Comparison of ENCODE assay signal across 8 mouse cellular contexts in genomic region chr5:137610548-137611244, GRCm38 (mm10). TPM values are rescaled to one million over a fixed set of nuclear protein-coding genes. Genes with fewer than 3 reads are reported as not detected.
DNase-seq lines count a peak whose midpoint lies in the region; ATAC-seq lines count a peak whose summit lies in the region.

No protein-coding gene starts in this region.

- no peaks in the 10 kb centered on the region for H3K9me3 ChIP-seq in intestine, embryonic 15.5 days
- H3K9me3 ChIP-seq in liver, embryonic 16.5 days (replicated peaks; ENCODE audit: control insufficient read depth, low read length), result no peaks in the 10 kb centered on the region
- H3K9me3 ChIP-seq in stomach, embryonic 16.5 days (replicated peaks; ENCODE audit: control insufficient read depth, low read length), result no peaks in the 10 kb centered on the region

- peak; percentile 58 for DNase-seq in retina, postnatal 1 day
- DNase-seq in retina, embryonic 14.5 days (ENCODE audit: low spot score), result no peak
- DNase-seq in gastrocnemius, postnatal 14 days, result peak; percentile 92
- DNase-seq in cerebellum, adult 11-12 months, result no peak
- no peak for DNase-seq in spleen, postnatal 14 days (ENCODE audit: low spot score in 2 of 2)

- no peaks in the 10 kb centered on the region for H3K27me3 ChIP-seq in intestine, embryonic 15.5 days (replicated peaks)
- H3K27me3 ChIP-seq in liver, embryonic 16.5 days (ENCODE audit: control insufficient read depth, insufficient read depth, low read depth, low read length), result no peaks in the 10 kb centered on the region
- no peaks in the 10 kb centered on the region for H3K27me3 ChIP-seq in stomach, embryonic 16.5 days (ENCODE audit: control insufficient read depth, insufficient read depth, low read length)

- WGBS in intestine, embryonic 15.5 days, result 11% methylated on average over 12 of the region's 12 CpGs
- WGBS in liver, embryonic 16.5 days (ENCODE audit: insufficient replicate concordance), result 42% methylated on average over 12 of the region's 12 CpGs
- 19% methylated on average over 12 of the region's 12 CpGs for WGBS in stomach, embryonic 16.5 days

- intact Hi-C loops in gastrocnemius, postnatal 14 days (cut with DNase I; ENCODE audit: low total_unique reads), result no loop called here

- H3K4me3 ChIP-seq in intestine, embryonic 15.5 days (replicated peaks), result peak overlapping the region; percentile 37
- no peak overlapping the region for H3K4me3 ChIP-seq in liver, embryonic 16.5 days (ENCODE audit: low read depth, low read length)
- peak overlapping the region; percentile 48 for H3K4me3 ChIP-seq in stomach, embryonic 16.5 days (replicated peaks; ENCODE audit: low read length)

- H3K4me2 ChIP-seq in intestine, embryonic 15.5 days (replicated peaks), result peak overlapping the region; percentile 59
- peak overlapping the region; percentile 11; the same call in 1 of the 2 replicates for H3K4me2 ChIP-seq in liver, embryonic 16.5 days (ENCODE audit: low read depth, low read length)
- H3K4me2 ChIP-seq in stomach, embryonic 16.5 days (ENCODE audit: low read depth, low read length), result peak overlapping the region; percentile 54

- ATAC-seq in intestine, embryonic 15.5 days, result peak; percentile 44
- no peak; the same call in 1 of the 2 replicates for ATAC-seq in liver, embryonic 16.5 days (ENCODE audit: low read depth)
- ATAC-seq in stomach, embryonic 16.5 days (ENCODE audit: insufficient read depth, low FRiP score), result peak; percentile 35; the same call in 1 of the 2 replicates

- H3K9ac ChIP-seq in intestine, embryonic 15.5 days, result peak overlapping the region; percentile 28
- H3K9ac ChIP-seq in liver, embryonic 16.5 days (ENCODE audit: low read depth, low read length), result peak overlapping the region; percentile 15; the same call in 1 of the 2 replicates
- peak overlapping the region; percentile 71 for H3K9ac ChIP-seq in stomach, embryonic 16.5 days (ENCODE audit: low read length)

- peaks cover 54% of the 10 kb centered on the region for H3K4me1 ChIP-seq in intestine, embryonic 15.5 days (replicated peaks)
- peaks cover 19% of the 10 kb centered on the region for H3K4me1 ChIP-seq in liver, embryonic 16.5 days (ENCODE audit: control insufficient read depth, low read depth, low read length)
- H3K4me1 ChIP-seq in stomach, embryonic 16.5 days (ENCODE audit: control insufficient read depth, insufficient read depth, low read length), result peaks cover 50% of the 10 kb centered on the region

- peak overlapping the region; percentile 90 for H3K27ac ChIP-seq in intestine, embryonic 15.5 days
- peak overlapping the region; percentile 61 for H3K27ac ChIP-seq in liver, embryonic 16.5 days (ENCODE audit: low read length)
- peak overlapping the region; percentile 95 for H3K27ac ChIP-seq in stomach, embryonic 16.5 days (ENCODE audit: low read length)

- 0 out of 2 replicates have a peak, but pooled peaks cover 8% of the 10 kb centered on the region for H3K36me3 ChIP-seq in intestine, embryonic 15.5 days
- H3K36me3 ChIP-seq in liver, embryonic 16.5 days (ENCODE audit: control insufficient read depth, insufficient read depth), result no peaks in the 10 kb centered on the region
- H3K36me3 ChIP-seq in stomach, embryonic 16.5 days (ENCODE audit: control insufficient read depth, insufficient read depth, low read length), result no peaks in the 10 kb centered on the region

RNA-seq across cellular contexts. Expression of gene Pcolce, which starts 2.9 kb away (rescaled TPM):
- 100 to 1,000 TPM; 190 to 251 TPM for total RNA-seq in gastrocnemius, postnatal 14 days (2021)
- polyA plus RNA-seq in intestine, embryonic 15.5 days (2015; fragmentation: Nextera tagmentation; extraction: Ambion mirVana), result 103 and 109 TPM in 2 replicates
- polyA plus RNA-seq in liver, embryonic 16.5 days (2015; fragmentation: Nextera tagmentation; extraction: Ambion mirVana), result 15.0 and 21.5 TPM in 2 replicates
- 150 and 153 TPM in 2 replicates for polyA plus RNA-seq in stomach, embryonic 16.5 days (2015; fragmentation: Nextera tagmentation; extraction: Ambion mirVana)

RNA-seq across cellular contexts. Expression of gene Mospd3, which starts 9.8 kb away (rescaled TPM):
- 10 to 100 TPM; 15.3 to 18.1 TPM for total RNA-seq in gastrocnemius, postnatal 14 days (2021)
- 24.6 and 29.6 TPM in 2 replicates for polyA plus RNA-seq in intestine, embryonic 15.5 days (2015; fragmentation: Nextera tagmentation; extraction: Ambion mirVana)
- 21.3 and 23.1 TPM in 2 replicates for polyA plus RNA-seq in liver, embryonic 16.5 days (2015; fragmentation: Nextera tagmentation; extraction: Ambion mirVana)
- 23.8 and 24.3 TPM in 2 replicates for polyA plus RNA-seq in stomach, embryonic 16.5 days (2015; fragmentation: Nextera tagmentation; extraction: Ambion mirVana)

RNA-seq across cellular contexts. Expression of gene Fbxo24, which starts 18.1 kb away (rescaled TPM):
- under 1 TPM in 1 of 2 experiments, not detected in 1; 0.27 TPM for total RNA-seq in gastrocnemius, postnatal 14 days (2021)
- polyA plus RNA-seq in intestine, embryonic 15.5 days (2015; fragmentation: Nextera tagmentation; extraction: Ambion mirVana), result 0.15 TPM in 1 of 2 replicates, not detected in the other
- 0.07 and 0.13 TPM in 2 replicates for polyA plus RNA-seq in liver, embryonic 16.5 days (2015; fragmentation: Nextera tagmentation; extraction: Ambion mirVana)
- 0.09 and 0.27 TPM in 2 replicates for polyA plus RNA-seq in stomach, embryonic 16.5 days (2015; fragmentation: Nextera tagmentation; extraction: Ambion mirVana)

RNA-seq across cellular contexts. Expression of gene Lrch4, which starts 18.2 kb away (rescaled TPM):
- total RNA-seq in gastrocnemius, postnatal 14 days (2021), result 10 to 100 TPM; 14.8 to 15.3 TPM
- polyA plus RNA-seq in intestine, embryonic 15.5 days (2015; fragmentation: Nextera tagmentation; extraction: Ambion mirVana), result 34.7 and 36.3 TPM in 2 replicates
- 25.1 and 26.8 TPM in 2 replicates for polyA plus RNA-seq in liver, embryonic 16.5 days (2015; fragmentation: Nextera tagmentation; extraction: Ambion mirVana)
- polyA plus RNA-seq in stomach, embryonic 16.5 days (2015; fragmentation: Nextera tagmentation; extraction: Ambion mirVana), result 36.4 and 39.4 TPM in 2 replicates

RNA-seq across cellular contexts. Expression of gene Gm20605, which starts 18.3 kb away (rescaled TPM):
- total RNA-seq in gastrocnemius, postnatal 14 days (2021), result 1 to 10 TPM; 3.0 to 3.6 TPM
- polyA plus RNA-seq in intestine, embryonic 15.5 days (2015; fragmentation: Nextera tagmentation; extraction: Ambion mirVana), result 7.4 and 8.0 TPM in 2 replicates
- polyA plus RNA-seq in liver, embryonic 16.5 days (2015; fragmentation: Nextera tagmentation; extraction: Ambion mirVana), result 5.2 and 6.1 TPM in 2 replicates
- 9.4 and 12.2 TPM in 2 replicates for polyA plus RNA-seq in stomach, embryonic 16.5 days (2015; fragmentation: Nextera tagmentation; extraction: Ambion mirVana)

Comparison
In these comparisons a context has a peak if more than half of its experiments do, and no peak if none do; other contexts are left out.
1. DNase-seq: peak in retina, postnatal 1 day (single experiment) and gastrocnemius, postnatal 14 days (single experiment); none in retina, embryonic 14.5 days (single experiment), cerebellum, adult 11-12 months (single experiment) and spleen, postnatal 14 days (0 of 2).
2. H3K9ac ChIP-seq: peak in every context shown above with its lines; median percentile 71 in stomach, embryonic 16.5 days; 28 in intestine, embryonic 15.5 days; 15 in liver, embryonic 16.5 days.
3. Peak in every context shown above with its lines, with median percentiles within 50 percentile points of each other: H3K27ac ChIP-seq and H3K4me2 ChIP-seq.